ENCODE assay signal across 20 mouse cellular contexts in the genomic region with DNA sequence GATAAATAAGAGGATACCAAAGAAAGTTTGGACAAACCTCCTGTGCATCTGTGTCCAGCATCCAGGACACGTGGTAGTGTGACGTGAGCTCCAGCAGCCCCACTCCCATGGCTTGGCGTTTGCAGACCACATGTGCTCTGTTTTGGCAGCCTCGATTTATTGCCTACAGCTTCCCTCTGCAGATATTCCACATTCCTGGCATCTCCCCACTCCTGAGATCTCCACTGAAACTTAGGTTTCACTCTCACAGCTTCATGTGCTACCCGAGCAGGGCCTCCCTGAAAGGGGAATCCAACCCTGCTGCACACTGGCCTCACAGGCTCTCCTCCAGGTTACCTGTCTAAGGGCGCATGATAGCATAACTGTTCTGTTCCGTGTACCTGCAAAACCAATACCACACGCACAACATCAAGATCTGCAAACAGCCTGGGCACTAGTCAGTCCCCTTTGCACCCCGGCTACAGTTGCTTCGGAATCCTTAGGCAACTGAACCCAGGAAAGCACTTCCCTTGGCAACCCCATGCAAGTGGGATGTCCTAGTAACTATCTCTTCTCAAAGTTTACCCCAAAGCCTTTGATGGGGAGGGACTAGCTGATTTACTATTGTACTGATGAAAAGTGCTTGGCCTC. TPM values are rescaled to one million over a fixed set of nuclear protein-coding genes. Genes with fewer than 3 reads are reported as not detected.
A peak's percentile ranks its signal among the peaks of the same experiment; 100 is the strongest.
DNase-seq lines count a peak whose midpoint lies in the region; ATAC-seq and TF ChIP-seq lines count a peak whose summit lies in the region.
"Had no signal": no experiment of that assay in that cellular context is flagged by ENCODE, and none has a peak within 500 bp of the region (broad histone marks: within the 10 kb centered on the region; RNA-seq: fewer than 3 reads in every experiment).

No protein-coding gene starts in this region.

- peak; percentile 31 for DNase-seq in embryo, embryonic 11 days
- DNase-seq in embryo, embryonic 10.5 days (ENCODE audit: low spot score): no peak
- DNase-seq in lung, embryonic 14.5 days: peak; percentile 19
- DNase-seq in lung, postnatal 0 days (ENCODE audit: low spot score): no peak
- DNase-seq in gastrocnemius, adult 8-10 months (ENCODE audit: low spot score in 2 of 2): peak; percentile 22 to 59
- DNase-seq in adrenal gland, postnatal 36 days: no peak
- no peak for DNase-seq in left cerebral cortex, adult 2 months (ENCODE audit: extremely low spot score in 1 of 2, low spot score in 2 of 2)
- DNase-seq: adrenal gland, postnatal 10 days; cerebellum, adult 8-10 months; heart, postnatal 10 days; kidney, postnatal 14 days; right cerebral cortex, postnatal 4 days; thymus, postnatal 36 days had no signal

- no peak overlapping the region for H3K4me3 ChIP-seq in lung, embryonic 14.5 days (ENCODE audit: low read depth, low read length)
- no peak overlapping the region for H3K4me3 ChIP-seq in lung, postnatal 0 days (ENCODE audit: low read depth, low read length)
- no peak overlapping the region for H3K4me3 ChIP-seq in limb, embryonic 15.5 days
- no peak overlapping the region for H3K4me3 ChIP-seq in left cerebral cortex, adult 2 months
- H3K4me3 ChIP-seq: hindbrain, embryonic 15.5 days; midbrain, embryonic 15.5 days; neural tube, embryonic 13.5 days had no signal

- no peaks in the 10 kb centered on the region for H3K27me3 ChIP-seq in lung, embryonic 14.5 days (ENCODE audit: insufficient read depth, low read length)
- H3K27me3 ChIP-seq in lung, postnatal 0 days (replicated peaks; ENCODE audit: insufficient read depth, low read length): no peaks in the 10 kb centered on the region
- H3K27me3 ChIP-seq in limb, embryonic 15.5 days: no peaks in the 10 kb centered on the region
- H3K27me3 ChIP-seq: CH12.LX; hindbrain, embryonic 15.5 days; midbrain, embryonic 15.5 days; neural tube, embryonic 13.5 days had no signal

- H3K36me3 ChIP-seq in lung, embryonic 14.5 days (ENCODE audit: insufficient read depth): no peaks in the 10 kb centered on the region
- H3K36me3 ChIP-seq in lung, postnatal 0 days (ENCODE audit: insufficient read depth, low read length): no peaks in the 10 kb centered on the region
- no peaks in the 10 kb centered on the region for H3K36me3 ChIP-seq in limb, embryonic 15.5 days
- H3K36me3 ChIP-seq: hindbrain, embryonic 15.5 days; midbrain, embryonic 15.5 days; neural tube, embryonic 13.5 days had no signal

- H3K27ac ChIP-seq in lung, embryonic 14.5 days (ENCODE audit: low read depth): no peak overlapping the region
- no peak overlapping the region for H3K27ac ChIP-seq in lung, postnatal 0 days (ENCODE audit: low read length)
- peak overlapping the region; percentile 57 for H3K27ac ChIP-seq in limb, embryonic 15.5 days
- H3K27ac ChIP-seq in left cerebral cortex, adult 2 months: no peak overlapping the region
- H3K27ac ChIP-seq: hindbrain, embryonic 15.5 days; liver, embryonic 14.5 days; macrophage; midbrain, embryonic 15.5 days; neural tube, embryonic 13.5 days had no signal

- intact Hi-C loops in left cerebral cortex, adult 2 months (cut with DNase I): no loop called here

- 68% methylated on average over 10 of the region's 10 CpGs for WGBS in lung, embryonic 14.5 days
- WGBS in lung, postnatal 0 days: 77% methylated on average over 10 of the region's 10 CpGs
- WGBS in limb, embryonic 15.5 days: 37% methylated on average over 10 of the region's 10 CpGs

- no peak overlapping the region for H3K4me2 ChIP-seq in lung, embryonic 14.5 days
- no peak overlapping the region for H3K4me2 ChIP-seq in lung, postnatal 0 days (replicated peaks; ENCODE audit: low read depth, low read length)
- no peak overlapping the region for H3K4me2 ChIP-seq in limb, embryonic 15.5 days
- H3K4me2 ChIP-seq: hindbrain, embryonic 15.5 days; midbrain, embryonic 15.5 days; neural tube, embryonic 13.5 days had no signal

- no peaks in the 10 kb centered on the region for H3K9me3 ChIP-seq in lung, embryonic 14.5 days (ENCODE audit: low read depth, low read length)
- no peaks in the 10 kb centered on the region for H3K9me3 ChIP-seq in lung, postnatal 0 days (ENCODE audit: low read length)
- H3K9me3 ChIP-seq in limb, embryonic 15.5 days: no peaks in the 10 kb centered on the region
- H3K9me3 ChIP-seq: hindbrain, embryonic 15.5 days; midbrain, embryonic 15.5 days; neural tube, embryonic 13.5 days had no signal

- H3K4me1 ChIP-seq in lung, embryonic 14.5 days (ENCODE audit: insufficient read depth): no peaks in the 10 kb centered on the region
- no peaks in the 10 kb centered on the region for H3K4me1 ChIP-seq in lung, postnatal 0 days (ENCODE audit: insufficient read depth, low read depth, low read length)
- H3K4me1 ChIP-seq in limb, embryonic 15.5 days: peaks cover 10% of the 10 kb centered on the region; the same call in 1 of the 2 replicates
- H3K4me1 ChIP-seq: hindbrain, embryonic 15.5 days; midbrain, embryonic 15.5 days had no signal

- H3K9ac ChIP-seq in lung, embryonic 14.5 days: no peak overlapping the region
- H3K9ac ChIP-seq in lung, postnatal 0 days (replicated peaks; ENCODE audit: low read depth): no peak overlapping the region
- H3K9ac ChIP-seq in limb, embryonic 15.5 days: no peak overlapping the region
- H3K9ac ChIP-seq: hindbrain, embryonic 15.5 days; liver, embryonic 14.5 days; midbrain, embryonic 15.5 days; neural tube, embryonic 13.5 days had no signal

- peak; percentile 54; the same call in 1 of the 2 replicates for ATAC-seq in lung, embryonic 14.5 days (ENCODE audit: insufficient read depth)
- no peak for ATAC-seq in lung, postnatal 0 days
- peak; percentile 85 for ATAC-seq in limb, embryonic 15.5 days (ENCODE audit: insufficient number of reproducible peaks, low FRiP score, low TSS enrichment, low read depth)
- ATAC-seq: midbrain, embryonic 15.5 days had no signal

- TF ChIP-seq EP300 in lung, postnatal 0 days (IDR thresholded peaks at IDR 0.05): no peak

- no peak for TF ChIP-seq CTCF in lung, embryonic 14.5 days (IDR thresholded peaks at IDR 0.05; ENCODE audit: low read depth)
- TF ChIP-seq CTCF in lung, postnatal 0 days (IDR thresholded peaks at IDR 0.05): no peak
- no peak for TF ChIP-seq CTCF in left cerebral cortex, adult 2 months (IDR thresholded peaks at IDR 0.05)

RNA-seq across cellular contexts. Expression of gene Ssr3, which starts 54.5 kb away (rescaled TPM):
- polyA plus RNA-seq in lung, embryonic 14.5 days (2014; fragmentation: Nextera tagmentation; extraction: Ambion mirVana): 312 and 339 TPM in 2 replicates
- polyA plus RNA-seq in lung, postnatal 0 days (2015; fragmentation: Nextera tagmentation; extraction: Ambion mirVana): 180 TPM in 2 replicates
- 100 to 1,000 TPM; 146 to 229 (median 164) TPM for total RNA-seq in gastrocnemius, adult 8-10 months (2022)
- 298 and 306 TPM in 2 replicates for polyA plus RNA-seq in limb, embryonic 15.5 days (2015; fragmentation: Nextera tagmentation; extraction: Ambion mirVana)
- total RNA-seq in adrenal gland, postnatal 36 days (2021): 100 to 1,000 TPM; 189 to 206 TPM
- 10 to 100 TPM; 82.2 to 89.7 TPM for total RNA-seq in left cerebral cortex, adult 2 months (2021)

Comparison
In these comparisons a context has a peak if more than half of its experiments do, and no peak if none do; other contexts are left out.
1. DNase-seq: peak in embryo, embryonic 11 days (single experiment), lung, embryonic 14.5 days (single experiment) and gastrocnemius, adult 8-10 months (2 of 2); none in embryo, embryonic 10.5 days (single experiment), lung, postnatal 0 days (single experiment), adrenal gland, postnatal 36 days (0 of 2) and left cerebral cortex, adult 2 months (0 of 2).